Mouse (Mus musculus): ENCODE measurements around the gene Wbp1l. TPM values are rescaled to one million over a fixed set of nuclear protein-coding genes. Genes with fewer than 3 reads are reported as not detected.

The Wbp1l gene
- polyA plus RNA-seq, 1 experiment from 2014 or later = 37.0 TPM

GRCm38 (mm10) chr19:46648565-46648964 is 49.7 kb downstream of the Wbp1l start:
- Histone ChIP-seq H3K9ac (replicated peaks; ENCODE audit: low read depth, low read length) (no peak overlapping the region), H3K27me3 (ENCODE audit: control insufficient read depth, insufficient read depth, low read length) (no peaks in the 10 kb centered on the region), H3K4me3 (ENCODE audit: low read depth, low read length) (no peak overlapping the region), H3K4me1 (ENCODE audit: control insufficient read depth, insufficient read depth, low read length) (peaks cover 18% of the 10 kb centered on the region), H3K27ac (ENCODE audit: low read length) (no peak overlapping the region), H3K36me3 (ENCODE audit: control insufficient read depth, insufficient read depth, low read length) (peaks cover 26% of the 10 kb centered on the region), H3K9me3 (ENCODE audit: control insufficient read depth, low read depth, low read length) (no peaks in the 10 kb centered on the region), H3K4me2 (replicated peaks; ENCODE audit: low read depth, low read length) (no peak overlapping the region)
- no peak for ATAC-seq (ENCODE audit: insufficient number of reproducible peaks, insufficient read depth, low FRiP score, low read depth)
- 91% methylated on average over 14 of the region's 14 CpGs for WGBS

DNA sequence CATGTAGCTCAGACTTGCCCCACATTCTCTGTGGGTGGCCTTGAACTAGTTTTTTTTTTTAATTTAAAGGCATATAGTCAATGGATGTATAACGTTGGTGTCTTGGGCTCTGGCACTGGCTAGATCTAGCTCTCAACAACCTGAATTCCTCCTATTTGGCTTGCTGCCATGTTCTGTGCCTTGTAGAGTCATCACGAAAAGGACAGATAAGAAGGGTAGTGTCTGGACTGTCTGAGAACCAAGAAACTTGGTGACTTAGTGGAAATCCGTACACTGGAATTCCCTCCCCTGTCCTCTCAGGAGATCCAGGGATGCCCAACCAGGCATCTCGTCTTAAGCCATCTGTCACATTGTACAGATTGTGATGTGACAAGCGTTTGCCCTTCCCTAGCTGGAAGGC is 54.3 kb downstream of the Wbp1l start:
- Histone ChIP-seq H3K36me3 (ENCODE audit: control insufficient read depth, insufficient read depth, low read length) (peaks cover 37% of the 10 kb centered on the region), H3K27ac (ENCODE audit: low read length) (no peak overlapping the region), H3K9ac (replicated peaks; ENCODE audit: low read depth, low read length) (no peak overlapping the region), H3K4me2 (replicated peaks; ENCODE audit: low read depth, low read length) (no peak overlapping the region), H3K9me3 (ENCODE audit: control insufficient read depth, low read depth, low read length) (no peaks in the 10 kb centered on the region), H3K27me3 (ENCODE audit: control insufficient read depth, insufficient read depth, low read length) (no peaks in the 10 kb centered on the region), H3K4me3 (ENCODE audit: low read depth, low read length) (no peak overlapping the region), H3K4me1 (ENCODE audit: control insufficient read depth, insufficient read depth, low read length) (no peaks in the 10 kb centered on the region)
- WGBS = 79% methylated on average over 5 of the region's 5 CpGs
- no peak for ATAC-seq (ENCODE audit: insufficient number of reproducible peaks, insufficient read depth, low FRiP score, low read depth)

DNA sequence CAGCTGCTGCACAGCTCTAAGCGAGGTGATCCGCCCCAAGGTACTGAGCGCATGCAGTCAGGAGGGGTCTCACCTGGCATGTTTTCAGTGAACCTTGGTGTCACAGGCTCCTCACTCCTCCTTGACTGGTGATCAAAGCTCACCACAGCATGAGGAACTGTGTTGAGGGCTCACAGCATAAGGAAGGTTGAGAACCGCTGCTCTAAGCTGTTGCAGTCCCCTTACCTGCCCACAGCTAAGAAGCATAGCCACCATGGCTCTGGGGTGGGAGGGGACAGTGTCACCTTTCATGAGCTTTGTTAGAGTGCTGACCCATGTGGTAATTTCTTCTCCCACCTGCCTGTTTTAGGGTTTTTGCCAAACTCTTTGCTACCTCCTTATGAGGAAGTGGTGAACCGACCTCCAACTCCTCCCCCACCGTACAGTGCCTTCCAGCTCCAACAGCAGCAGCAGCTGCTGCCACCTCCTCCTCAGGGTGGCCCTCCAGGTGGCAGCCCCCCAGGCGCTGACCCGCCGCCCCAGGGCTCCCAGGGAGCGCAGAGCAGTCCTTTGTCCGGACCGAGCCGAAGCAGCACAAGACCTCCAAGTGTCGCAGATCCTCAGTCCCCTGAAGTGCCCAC is 54.8 kb downstream of the Wbp1l start:
- Histone ChIP-seq H3K36me3 (ENCODE audit: control insufficient read depth, insufficient read depth, low read length) (peaks cover 37% of the 10 kb centered on the region), H3K9ac (replicated peaks; ENCODE audit: low read depth, low read length) (no peak overlapping the region), H3K4me3 (ENCODE audit: low read depth, low read length) (no peak overlapping the region), H3K27ac (ENCODE audit: low read length) (no peak overlapping the region), H3K4me1 (ENCODE audit: control insufficient read depth, insufficient read depth, low read length) (no peaks in the 10 kb centered on the region), H3K4me2 (replicated peaks; ENCODE audit: low read depth, low read length) (no peak overlapping the region), H3K27me3 (ENCODE audit: control insufficient read depth, insufficient read depth, low read length) (no peaks in the 10 kb centered on the region), H3K9me3 (ENCODE audit: control insufficient read depth, low read depth, low read length) (no peaks in the 10 kb centered on the region)
- WGBS = 94% methylated on average over 14 of the region's 14 CpGs
- ATAC-seq (ENCODE audit: insufficient number of reproducible peaks, insufficient read depth, low FRiP score, low read depth) = no peak

DNA sequence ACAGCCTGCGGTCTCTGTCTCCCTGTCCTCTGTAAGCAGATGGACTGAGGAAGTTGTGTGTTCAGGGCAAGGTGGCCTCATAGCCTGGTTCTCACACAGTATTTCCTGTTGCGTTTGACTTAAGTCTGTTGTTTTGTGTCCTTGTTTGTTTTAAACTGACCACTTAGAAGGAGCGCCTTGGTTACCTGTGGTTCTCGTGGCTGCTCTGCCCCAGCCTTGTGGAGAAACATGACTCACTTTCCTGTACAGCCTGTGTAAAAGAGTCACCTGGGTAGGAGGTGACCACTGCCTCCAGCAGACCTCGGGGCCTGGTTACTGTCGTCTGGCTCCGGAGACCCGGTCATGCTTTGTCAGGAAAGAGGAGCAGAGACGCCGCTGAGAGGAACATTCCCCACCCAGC is 56.7 kb downstream of the Wbp1l start:
- no peaks in the 10 kb centered on the region for H3K4me1 ChIP-seq (ENCODE audit: control insufficient read depth, insufficient read depth, low read length)
- 92% methylated on average over 10 of the region's 10 CpGs for WGBS
- no peak overlapping the region for H3K9ac ChIP-seq (replicated peaks; ENCODE audit: low read depth, low read length)
- H3K9me3 ChIP-seq (ENCODE audit: control insufficient read depth, low read depth, low read length) = no peaks in the 10 kb centered on the region
- H3K27me3 ChIP-seq (ENCODE audit: control insufficient read depth, insufficient read depth, low read length) = no peaks in the 10 kb centered on the region
- no peak for ATAC-seq (ENCODE audit: insufficient number of reproducible peaks, insufficient read depth, low FRiP score, low read depth)
- no peak overlapping the region for H3K4me2 ChIP-seq (replicated peaks; ENCODE audit: low read depth, low read length)
- no peak overlapping the region for H3K27ac ChIP-seq (ENCODE audit: low read length)
- H3K4me3 ChIP-seq (ENCODE audit: low read depth, low read length) = no peak overlapping the region
- H3K36me3 ChIP-seq (ENCODE audit: control insufficient read depth, insufficient read depth, low read length) = peaks cover 37% of the 10 kb centered on the region

- peaks cover 37% of the 10 kb centered on the region for H3K36me3 ChIP-seq (ENCODE audit: control insufficient read depth, insufficient read depth, low read length)
- no peak for ATAC-seq (ENCODE audit: insufficient number of reproducible peaks, insufficient read depth, low FRiP score, low read depth)
- no peak overlapping the region for H3K27ac ChIP-seq (ENCODE audit: low read length)
- no peak overlapping the region for H3K4me3 ChIP-seq (ENCODE audit: low read depth, low read length)
- no peak overlapping the region for H3K4me2 ChIP-seq (replicated peaks; ENCODE audit: low read depth, low read length)
- H3K27me3 ChIP-seq (ENCODE audit: control insufficient read depth, insufficient read depth, low read length) = no peaks in the 10 kb centered on the region
- H3K9ac ChIP-seq (replicated peaks; ENCODE audit: low read depth, low read length) = no peak overlapping the region
- WGBS = 87% methylated on average over 21 of the region's 21 CpGs
- no peaks in the 10 kb centered on the region for H3K4me1 ChIP-seq (ENCODE audit: control insufficient read depth, insufficient read depth, low read length)
- no peaks in the 10 kb centered on the region for H3K9me3 ChIP-seq (ENCODE audit: control insufficient read depth, low read depth, low read length)
Measured at GRCm38 (mm10) chr19:46656151-46656840, 57.4 kb downstream of the Wbp1l start.

DNA sequence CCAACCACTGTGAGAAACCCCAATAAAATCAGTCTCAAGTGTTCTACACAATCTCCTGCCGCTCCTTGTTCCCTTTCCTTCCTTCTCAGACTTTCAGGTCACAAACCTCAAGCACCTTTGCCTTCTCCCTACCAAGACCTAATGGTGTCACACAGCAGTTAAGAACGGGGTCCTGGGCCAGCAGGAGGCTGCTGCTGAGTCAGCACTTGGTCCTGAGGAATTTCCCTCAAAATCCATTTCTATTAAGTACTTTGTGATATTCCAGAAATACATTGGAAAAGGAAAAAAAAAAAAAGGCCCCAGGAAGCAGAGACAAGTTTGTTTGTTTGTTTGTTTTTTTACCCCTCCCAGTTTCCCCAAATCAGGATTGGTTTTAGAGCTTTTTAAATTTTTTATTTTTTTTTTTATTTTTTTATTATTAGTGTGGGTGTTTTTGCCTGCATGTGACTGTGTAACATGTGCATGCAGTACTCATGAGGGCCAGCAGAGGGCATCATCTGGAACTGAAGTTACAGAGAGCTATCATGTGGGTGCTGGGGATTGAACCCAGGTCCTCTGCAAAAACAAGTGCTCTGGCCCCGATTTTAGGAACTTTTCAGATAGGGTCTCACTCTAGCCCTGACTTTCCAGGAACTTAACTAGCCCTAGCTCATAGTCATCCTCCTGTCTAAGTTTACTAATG is 58.6 kb downstream of the Wbp1l start:
- WGBS = 93% methylated on average over 3 of the region's 3 CpGs
- Histone ChIP-seq H3K27ac (ENCODE audit: low read length) (no peak overlapping the region), H3K9ac (replicated peaks; ENCODE audit: low read depth, low read length) (no peak overlapping the region), H3K4me2 (replicated peaks; ENCODE audit: low read depth, low read length) (no peak overlapping the region), H3K36me3 (ENCODE audit: control insufficient read depth, insufficient read depth, low read length) (peaks cover 34% of the 10 kb centered on the region), H3K4me3 (ENCODE audit: low read depth, low read length) (no peak overlapping the region), H3K4me1 (ENCODE audit: control insufficient read depth, insufficient read depth, low read length) (no peaks in the 10 kb centered on the region), H3K27me3 (ENCODE audit: control insufficient read depth, insufficient read depth, low read length) (no peaks in the 10 kb centered on the region), H3K9me3 (ENCODE audit: control insufficient read depth, low read depth, low read length) (no peaks in the 10 kb centered on the region)
- no peak for ATAC-seq (ENCODE audit: insufficient number of reproducible peaks, insufficient read depth, low FRiP score, low read depth)

GRCm38 (mm10) chr19:46658348-46658747 is 59.5 kb downstream of the Wbp1l start:
- Histone ChIP-seq H3K27me3 (ENCODE audit: control insufficient read depth, insufficient read depth, low read length) (no peaks in the 10 kb centered on the region), H3K4me1 (ENCODE audit: control insufficient read depth, insufficient read depth, low read length) (no peaks in the 10 kb centered on the region), H3K9ac (replicated peaks; ENCODE audit: low read depth, low read length) (no peak overlapping the region), H3K4me3 (ENCODE audit: low read depth, low read length) (no peak overlapping the region), H3K27ac (ENCODE audit: low read length) (no peak overlapping the region), H3K9me3 (ENCODE audit: control insufficient read depth, low read depth, low read length) (no peaks in the 10 kb centered on the region), H3K4me2 (replicated peaks; ENCODE audit: low read depth, low read length) (no peak overlapping the region), H3K36me3 (ENCODE audit: control insufficient read depth, insufficient read depth, low read length) (peaks cover 31% of the 10 kb centered on the region)
- ATAC-seq (ENCODE audit: insufficient number of reproducible peaks, insufficient read depth, low FRiP score, low read depth) = no peak
- 95% methylated on average over 7 of the region's 7 CpGs for WGBS

- H3K4me1 ChIP-seq (ENCODE audit: control insufficient read depth, insufficient read depth, low read length) = no peaks in the 10 kb centered on the region
- 80% methylated on average over 9 of the region's 9 CpGs for WGBS
- peaks cover 28% of the 10 kb centered on the region for H3K36me3 ChIP-seq (ENCODE audit: control insufficient read depth, insufficient read depth, low read length)
- no peaks in the 10 kb centered on the region for H3K27me3 ChIP-seq (ENCODE audit: control insufficient read depth, insufficient read depth, low read length)
- H3K4me3 ChIP-seq (ENCODE audit: low read depth, low read length) = no peak overlapping the region
- H3K9ac ChIP-seq (replicated peaks; ENCODE audit: low read depth, low read length) = no peak overlapping the region
- no peak for ATAC-seq (ENCODE audit: insufficient number of reproducible peaks, insufficient read depth, low FRiP score, low read depth)
- no peak overlapping the region for H3K4me2 ChIP-seq (replicated peaks; ENCODE audit: low read depth, low read length)
- no peaks in the 10 kb centered on the region for H3K9me3 ChIP-seq (ENCODE audit: control insufficient read depth, low read depth, low read length)
- H3K27ac ChIP-seq (ENCODE audit: low read length) = no peak overlapping the region
Measured at GRCm38 (mm10) chr19:46658851-46659250, 60.0 kb downstream of the Wbp1l start.

Data from stomach, embryonic 14.5 days (tissue).